Mouse (Mus musculus): ENCODE data around the gene Adprhl2.

Adprhl2 gene

GRCm38 (mm10) chr4:126321111-126321853, at the start of gene Adprhl2:
Adprhl2 (minus strand) TSS chr4:126321703.
- ATAC-seq (ENCODE audit: low TSS enrichment) = peak; percentile 91

- ATAC-seq (ENCODE audit: low TSS enrichment) = no peak
Measured at GRCm38 (mm10) chr4:126360069-126360468, 38.6 kb upstream of the Adprhl2 start.

GRCm38 (mm10) chr4:126343451-126343850, 21.9 kb upstream of the Adprhl2 start:
- ATAC-seq (ENCODE audit: low TSS enrichment) = no peak

GRCm38 (mm10) chr4:126339461-126339860, 18.0 kb upstream of the Adprhl2 start:
- ATAC-seq (ENCODE audit: low TSS enrichment) = no peak

GRCm38 (mm10) chr4:126332358-126332757, 10.9 kb upstream of the Adprhl2 start:
- ATAC-seq (ENCODE audit: low TSS enrichment) = no peak

GRCm38 (mm10) chr4:126331751-126332150, 10.2 kb upstream of the Adprhl2 start:
- no peak for ATAC-seq (ENCODE audit: low TSS enrichment)

- ATAC-seq (ENCODE audit: low TSS enrichment) = no peak
Measured at GRCm38 (mm10) chr4:126330295-126330694, 8.8 kb upstream of the Adprhl2 start.

GRCm38 (mm10) chr4:126326036-126326435, 4.5 kb upstream of the Adprhl2 start:
- ATAC-seq (ENCODE audit: low TSS enrichment) = no peak

GRCm38 (mm10) chr4:126325281-126325861, 3.9 kb upstream of the Adprhl2 start, which contains the start of gene Tekt2:
Tekt2 (minus strand) TSS chr4:126325688.
- no peak for ATAC-seq (ENCODE audit: low TSS enrichment)

GRCm38 (mm10) chr4:126324861-126325260, 3.4 kb upstream of the Adprhl2 start:
- ATAC-seq (ENCODE audit: low TSS enrichment) = no peak

GRCm38 (mm10) chr4:126322646-126323045, 1.1 kb upstream of the Adprhl2 start:
- no peak for ATAC-seq (ENCODE audit: low TSS enrichment)

- ATAC-seq (ENCODE audit: low TSS enrichment) = peak; percentile 13; the same call in 1 of the 2 replicates
Measured at GRCm38 (mm10) chr4:126321854-126322511, 480 bp upstream of the Adprhl2 start.

GRCm38 (mm10) chr4:126319806-126320205, 1.7 kb downstream of the Adprhl2 start:
- ATAC-seq (ENCODE audit: low TSS enrichment) = no peak

GRCm38 (mm10) chr4:126316443-126317040, 5.0 kb downstream of the Adprhl2 start:
- no peak for ATAC-seq (ENCODE audit: low TSS enrichment)

GRCm38 (mm10) chr4:126315931-126316330, 5.6 kb downstream of the Adprhl2 start:
- ATAC-seq (ENCODE audit: low TSS enrichment) = no peak

- no peak for ATAC-seq (ENCODE audit: low TSS enrichment)
Measured at GRCm38 (mm10) chr4:126314393-126314792, 7.1 kb downstream of the Adprhl2 start.

GRCm38 (mm10) chr4:126313202-126313601, 8.3 kb downstream of the Adprhl2 start:
- ATAC-seq (ENCODE audit: low TSS enrichment) = no peak

GRCm38 (mm10) chr4:126311566-126312200, 9.8 kb downstream of the Adprhl2 start:
- ATAC-seq (ENCODE audit: low TSS enrichment) = no peak

- ATAC-seq (ENCODE audit: low TSS enrichment) = no peak
Measured at GRCm38 (mm10) chr4:126310344-126310743, 11.2 kb downstream of the Adprhl2 start.

- ATAC-seq (ENCODE audit: low TSS enrichment) = peak; percentile 75
Measured at GRCm38 (mm10) chr4:126309922-126310309, 11.6 kb downstream of the Adprhl2 start.

- ATAC-seq (ENCODE audit: low TSS enrichment) = peak; percentile 35; the same call in 1 of the 2 replicates
Measured at GRCm38 (mm10) chr4:126309211-126309921, 12.1 kb downstream of the Adprhl2 start.
